ENCODE assay signal across 8 mouse cellular contexts in genomic region chr7:98177071-98177485, GRCm38 (mm10). TPM values are rescaled to one million over a fixed set of nuclear protein-coding genes. Genes with fewer than 3 reads are reported as not detected.
DNase-seq lines count a peak whose midpoint lies in the region; ATAC-seq and TF ChIP-seq lines count a peak whose summit lies in the region.

No protein-coding gene starts in this region.

- H3K27me3 ChIP-seq in heart, postnatal 0 days (ENCODE audit: control insufficient read depth, insufficient read depth, low read length), result no peaks in the 10 kb centered on the region
- H3K27me3 ChIP-seq in embryonic facial prominence, embryonic 11.5 days (ENCODE audit: control insufficient read depth, insufficient read depth, low read length), result no peaks in the 10 kb centered on the region
- no peaks in the 10 kb centered on the region for H3K27me3 ChIP-seq in hindbrain, embryonic 16.5 days (replicated peaks; ENCODE audit: control insufficient read depth, insufficient read depth, low read length)
- peaks cover 3% of the 10 kb centered on the region for H3K27me3 ChIP-seq in midbrain, embryonic 16.5 days (ENCODE audit: control insufficient read depth, insufficient read depth, low read depth, low read length)

- TF ChIP-seq EP300 in heart, postnatal 0 days (IDR thresholded peaks at IDR 0.05; ENCODE audit: low read depth), result no peak

- H3K9me3 ChIP-seq in heart, postnatal 0 days (replicated peaks; ENCODE audit: control insufficient read depth, low read length), result no peaks in the 10 kb centered on the region
- no peaks in the 10 kb centered on the region for H3K9me3 ChIP-seq in embryonic facial prominence, embryonic 11.5 days (replicated peaks; ENCODE audit: control insufficient read depth, low read length)
- no peaks in the 10 kb centered on the region for H3K9me3 ChIP-seq in hindbrain, embryonic 16.5 days (ENCODE audit: control insufficient read depth, low read length)
- H3K9me3 ChIP-seq in midbrain, embryonic 16.5 days (replicated peaks; ENCODE audit: control insufficient read depth, low read length, poor library complexity, severe bottlenecking), result no peaks in the 10 kb centered on the region

- TF ChIP-seq CTCF in heart, postnatal 0 days (IDR thresholded peaks at IDR 0.05; ENCODE audit: low read depth), result no peak

- H3K9ac ChIP-seq in heart, postnatal 0 days (replicated peaks; ENCODE audit: low read depth, low read length), result no peak overlapping the region
- H3K9ac ChIP-seq in embryonic facial prominence, embryonic 11.5 days (replicated peaks; ENCODE audit: low read length), result no peak overlapping the region
- peak overlapping the region; percentile 85 for H3K9ac ChIP-seq in hindbrain, embryonic 16.5 days (ENCODE audit: low read depth, low read length)
- peak overlapping the region; percentile 87 for H3K9ac ChIP-seq in midbrain, embryonic 16.5 days (ENCODE audit: low read depth, low read length)

- H3K4me2 ChIP-seq in heart, postnatal 0 days (ENCODE audit: low read depth, low read length), result peak overlapping the region; percentile 80
- H3K4me2 ChIP-seq in embryonic facial prominence, embryonic 11.5 days (ENCODE audit: low read depth, low read length), result no peak overlapping the region
- peak overlapping the region; percentile 85 for H3K4me2 ChIP-seq in hindbrain, embryonic 16.5 days (ENCODE audit: low read length)
- H3K4me2 ChIP-seq in midbrain, embryonic 16.5 days (ENCODE audit: low read length), result peak overlapping the region; percentile 81

- 51% methylated on average over 2 of the region's 2 CpGs for WGBS in heart, postnatal 0 days
- 57% methylated on average over 2 of the region's 2 CpGs for WGBS in embryonic facial prominence, embryonic 11.5 days
- 56% methylated on average over 2 of the region's 2 CpGs for WGBS in hindbrain, embryonic 16.5 days
- 42% methylated on average over 2 of the region's 2 CpGs for WGBS in midbrain, embryonic 16.5 days

- peak overlapping the region; percentile 72 for H3K4me3 ChIP-seq in heart, postnatal 0 days (ENCODE audit: low read depth, low read length)
- H3K4me3 ChIP-seq in embryonic facial prominence, embryonic 11.5 days (ENCODE audit: low read depth, low read length), result peak overlapping the region; percentile 68; the same call in 1 of the 2 replicates
- H3K4me3 ChIP-seq in hindbrain, embryonic 16.5 days (ENCODE audit: low read length), result peak overlapping the region; percentile 91
- peak overlapping the region; percentile 81 for H3K4me3 ChIP-seq in midbrain, embryonic 16.5 days (ENCODE audit: low read depth, low read length)

- no peak for DNase-seq in heart, postnatal 0 days (ENCODE audit: low spot score)
- no peak for DNase-seq in heart, postnatal 4 days
- no peak for DNase-seq in embryonic facial prominence, embryonic 11.5 days (ENCODE audit: low spot score)
- DNase-seq in retina, postnatal 1 day, result no peak
- DNase-seq in cerebellum, adult 8-10 months, result no peak
- no peak for DNase-seq in spleen, adult 18-20 months

- no peaks in the 10 kb centered on the region for H3K36me3 ChIP-seq in heart, postnatal 0 days (replicated peaks; ENCODE audit: control insufficient read depth, insufficient read depth, low read length)
- H3K36me3 ChIP-seq in embryonic facial prominence, embryonic 11.5 days (replicated peaks; ENCODE audit: control insufficient read depth, insufficient read depth, low read depth, low read length), result no peaks in the 10 kb centered on the region
- H3K36me3 ChIP-seq in hindbrain, embryonic 16.5 days (ENCODE audit: control insufficient read depth, insufficient read depth, low read length), result no peaks in the 10 kb centered on the region
- no peaks in the 10 kb centered on the region for H3K36me3 ChIP-seq in midbrain, embryonic 16.5 days (ENCODE audit: control insufficient read depth, insufficient read depth, low read length)

- no peak overlapping the region for H3K27ac ChIP-seq in heart, postnatal 0 days (ENCODE audit: low read depth)
- H3K27ac ChIP-seq in embryonic facial prominence, embryonic 11.5 days (replicated peaks; ENCODE audit: low read depth, low read length), result no peak overlapping the region
- no peak overlapping the region for H3K27ac ChIP-seq in hindbrain, embryonic 16.5 days (ENCODE audit: low read depth, low read length)
- H3K27ac ChIP-seq in midbrain, embryonic 16.5 days (ENCODE audit: low read length), result no peak overlapping the region

- no peaks in the 10 kb centered on the region for H3K4me1 ChIP-seq in heart, postnatal 0 days (ENCODE audit: control insufficient read depth, insufficient read depth)
- no peaks in the 10 kb centered on the region for H3K4me1 ChIP-seq in embryonic facial prominence, embryonic 11.5 days (ENCODE audit: control insufficient read depth, insufficient read depth, low read length)
- peaks cover 19% of the 10 kb centered on the region for H3K4me1 ChIP-seq in hindbrain, embryonic 16.5 days (ENCODE audit: control insufficient read depth, insufficient read depth, low read depth, low read length)
- peaks cover 12% of the 10 kb centered on the region for H3K4me1 ChIP-seq in midbrain, embryonic 16.5 days (ENCODE audit: control insufficient read depth, insufficient read depth, low read length)

- ATAC-seq in heart, postnatal 0 days (ENCODE audit: insufficient read depth, low read depth), result no peak
- 0 out of 2 replicates have a peak, but pooled peaks have one; percentile 40 for ATAC-seq in embryonic facial prominence, embryonic 11.5 days (replicated peaks; ENCODE audit: insufficient number of reproducible peaks, low FRiP score, low TSS enrichment, low read depth)
- ATAC-seq in hindbrain, embryonic 16.5 days, result 0 out of 2 replicates have a peak, but pooled peaks have one; percentile 9
- peak; percentile 6 for ATAC-seq in midbrain, embryonic 16.5 days

RNA-seq across cellular contexts. Expression of gene Capn5, which starts 1.0 kb away (rescaled TPM):
- total RNA-seq in heart, postnatal 0 days (2014; rRNA removed; ENCODE audit: low replicate concordance), result 3.4 and 5.6 TPM in 2 replicates
- 1.1 and 1.5 TPM in 2 replicates for polyA plus RNA-seq in heart, postnatal 0 days (2015; fragmentation: Nextera tagmentation; extraction: Ambion mirVana)
- 1 to 10 TPM; 2.0 to 2.2 TPM for total RNA-seq in heart, postnatal 4 days (2021)
- 2.3 and 2.6 TPM in 2 replicates for polyA plus RNA-seq in embryonic facial prominence, embryonic 11.5 days (2014; fragmentation: Nextera tagmentation; extraction: Ambion mirVana)
- polyA plus RNA-seq in hindbrain, embryonic 16.5 days (2015; fragmentation: Nextera tagmentation; extraction: Ambion mirVana), result 27.3 and 31.4 TPM in 2 replicates
- polyA plus RNA-seq in midbrain, embryonic 16.5 days (2015; fragmentation: Nextera tagmentation; extraction: Ambion mirVana), result 23.5 and 24.0 TPM in 2 replicates

RNA-seq across cellular contexts. Expression of gene B3gnt6, which starts 22.2 kb away (rescaled TPM):
- not detected in 2 replicates for total RNA-seq in heart, postnatal 0 days (2014; rRNA removed; ENCODE audit: low replicate concordance)
- polyA plus RNA-seq in heart, postnatal 0 days (2015; fragmentation: Nextera tagmentation; extraction: Ambion mirVana), result not detected in 2 replicates
- not detected for total RNA-seq in heart, postnatal 4 days (2021)
- not detected in 2 replicates for polyA plus RNA-seq in embryonic facial prominence, embryonic 11.5 days (2014; fragmentation: Nextera tagmentation; extraction: Ambion mirVana)
- 0.55 and 0.78 TPM in 2 replicates for polyA plus RNA-seq in hindbrain, embryonic 16.5 days (2015; fragmentation: Nextera tagmentation; extraction: Ambion mirVana)
- polyA plus RNA-seq in midbrain, embryonic 16.5 days (2015; fragmentation: Nextera tagmentation; extraction: Ambion mirVana), result 0.45 and 0.57 TPM in 2 replicates

RNA-seq across cellular contexts. Expression of gene Omp, which starts 31.8 kb away (rescaled TPM):
- total RNA-seq in heart, postnatal 0 days (2014; rRNA removed; ENCODE audit: low replicate concordance), result 0.39 TPM in 1 of 2 replicates, not detected in the other
- 0.05 TPM in 1 of 2 replicates, not detected in the other for polyA plus RNA-seq in heart, postnatal 0 days (2015; fragmentation: Nextera tagmentation; extraction: Ambion mirVana)
- total RNA-seq in heart, postnatal 4 days (2021), result under 1 TPM in 1 of 2 experiments, not detected in 1; 0.11 TPM
- polyA plus RNA-seq in embryonic facial prominence, embryonic 11.5 days (2014; fragmentation: Nextera tagmentation; extraction: Ambion mirVana), result 0.15 and 0.25 TPM in 2 replicates
- polyA plus RNA-seq in hindbrain, embryonic 16.5 days (2015; fragmentation: Nextera tagmentation; extraction: Ambion mirVana), result 0.34 and 0.37 TPM in 2 replicates
- polyA plus RNA-seq in midbrain, embryonic 16.5 days (2015; fragmentation: Nextera tagmentation; extraction: Ambion mirVana), result 0.35 TPM in 2 replicates

RNA-seq across cellular contexts. Expression of gene Myo7a, which starts 57.8 kb away (rescaled TPM):
- 7.1 and 20.0 TPM in 2 replicates for total RNA-seq in heart, postnatal 0 days (2014; rRNA removed; ENCODE audit: low replicate concordance)
- polyA plus RNA-seq in heart, postnatal 0 days (2015; fragmentation: Nextera tagmentation; extraction: Ambion mirVana), result 3.6 and 3.7 TPM in 2 replicates
- 1 to 10 TPM; 4.2 to 5.4 TPM for total RNA-seq in heart, postnatal 4 days (2021)
- polyA plus RNA-seq in embryonic facial prominence, embryonic 11.5 days (2014; fragmentation: Nextera tagmentation; extraction: Ambion mirVana), result 9.7 and 10.7 TPM in 2 replicates
- 13.9 and 22.8 TPM in 2 replicates for polyA plus RNA-seq in hindbrain, embryonic 16.5 days (2015; fragmentation: Nextera tagmentation; extraction: Ambion mirVana)
- 22.5 and 22.8 TPM in 2 replicates for polyA plus RNA-seq in midbrain, embryonic 16.5 days (2015; fragmentation: Nextera tagmentation; extraction: Ambion mirVana)

Comparison
In these comparisons a context has a peak if more than half of its experiments do, and no peak if none do; other contexts are left out.
1. H3K9ac ChIP-seq: peak in hindbrain, embryonic 16.5 days (single experiment) and midbrain, embryonic 16.5 days (single experiment); none in heart, postnatal 0 days (single experiment) and embryonic facial prominence, embryonic 11.5 days (single experiment).
2. Peak in every context shown above with its lines, with median percentiles within 50 percentile points of each other: H3K4me3 ChIP-seq.